Mouse (Mus musculus): ENCODE results near the gene Rusc2. TPM values are rescaled to one million over a fixed set of nuclear protein-coding genes. Genes with fewer than 3 reads are reported as not detected.
A peak's percentile ranks its signal among the peaks of the same experiment; 100 is the strongest.

Gene Rusc2
- polyA plus RNA-seq, 1 experiment from 2014 or later: 70.8 TPM

- H3K4me3 ChIP-seq: no peak overlapping the region
- H3K9ac ChIP-seq: no peak overlapping the region
- no peaks in the 10 kb centered on the region for H3K27me3 ChIP-seq
- H3K27ac ChIP-seq: no peak overlapping the region
- no peaks in the 10 kb centered on the region for H3K9me3 ChIP-seq
- WGBS: 85% methylated on average over 5 of the region's 5 CpGs
- no peak for ATAC-seq (ENCODE audit: low FRiP score)
- no peak overlapping the region for H3K4me2 ChIP-seq
- H3K36me3 ChIP-seq: no peaks in the 10 kb centered on the region
- H3K4me1 ChIP-seq (replicated peaks): no peaks in the 10 kb centered on the region
Observed at GRCm38 (mm10) chr4:43367295-43367694, 14.5 kb upstream of the Rusc2 start.

GRCm38 (mm10) chr4:43367787-43368186 is 14.0 kb upstream of the Rusc2 start:
- no peak for ATAC-seq (ENCODE audit: low FRiP score)
- WGBS: 96% methylated on average over 9 of the region's 9 CpGs
- H3K27ac ChIP-seq: no peak overlapping the region

DNA sequence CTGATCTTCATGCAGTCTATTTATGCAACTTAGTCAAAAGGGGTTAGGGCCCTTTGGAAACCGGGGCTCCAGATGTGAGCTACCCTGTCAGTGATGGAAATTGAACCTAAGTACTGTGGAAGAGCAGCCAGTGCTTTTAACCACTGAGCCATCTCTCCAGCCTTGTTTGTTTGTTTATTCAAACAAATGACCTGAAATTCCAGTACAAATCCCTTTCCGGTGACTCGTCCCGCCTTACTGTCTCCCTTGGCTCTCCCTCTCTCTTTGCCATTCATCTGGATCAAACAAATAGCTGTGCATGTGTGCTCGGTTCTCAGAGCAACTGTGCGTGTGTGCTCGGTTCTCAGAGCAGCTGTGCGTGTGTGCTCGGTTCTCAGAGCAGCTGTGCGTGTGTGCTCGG is 10.4 kb upstream of the Rusc2 start:
- Histone ChIP-seq H3K4me2 (no peak overlapping the region), H3K27me3 (no peaks in the 10 kb centered on the region), H3K9ac (no peak overlapping the region), H3K36me3 (no peaks in the 10 kb centered on the region), H3K9me3 (no peaks in the 10 kb centered on the region), H3K4me3 (no peak overlapping the region), H3K4me1 (replicated peaks) (no peaks in the 10 kb centered on the region), H3K27ac (no peak overlapping the region)
- 72% methylated on average over 11 of the region's 11 CpGs for WGBS
- no peak for ATAC-seq (ENCODE audit: low FRiP score)

More at GRCm38 (mm10) chr4:43367787-43368186, 14.0 kb upstream of the Rusc2 start:
- Histone ChIP-seq H3K9me3 (no peaks in the 10 kb centered on the region), H3K4me2 (no peak overlapping the region), H3K4me1 (replicated peaks) (no peaks in the 10 kb centered on the region), H3K36me3 (no peaks in the 10 kb centered on the region), H3K9ac (no peak overlapping the region), H3K27me3 (no peaks in the 10 kb centered on the region), H3K4me3 (no peak overlapping the region)

DNA sequence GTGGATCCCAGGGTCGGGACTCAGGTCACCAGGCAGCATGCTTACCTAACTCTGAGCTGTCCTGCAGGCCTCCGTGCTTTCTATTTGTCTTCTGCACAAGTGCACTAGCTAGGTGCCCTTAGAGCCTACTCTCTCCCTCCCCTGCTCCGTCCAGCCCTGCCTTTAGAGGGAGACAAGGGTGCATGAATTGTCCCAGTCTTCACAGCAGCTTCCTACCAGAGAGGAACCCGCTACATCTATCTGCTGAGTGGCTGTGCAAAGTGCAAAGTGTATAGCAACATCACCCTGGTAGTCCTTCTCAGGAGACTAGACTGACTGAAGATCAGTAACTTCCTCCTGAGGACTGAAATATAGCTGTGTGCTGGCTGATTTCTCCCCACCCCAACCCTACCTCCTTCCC is 9.6 kb upstream of the Rusc2 start:
- Histone ChIP-seq H3K4me1 (replicated peaks) (no peaks in the 10 kb centered on the region), H3K9ac (no peak overlapping the region), H3K27ac (no peak overlapping the region), H3K4me3 (no peak overlapping the region), H3K27me3 (no peaks in the 10 kb centered on the region), H3K36me3 (no peaks in the 10 kb centered on the region), H3K4me2 (no peak overlapping the region), H3K9me3 (no peaks in the 10 kb centered on the region)
- no peak for ATAC-seq (ENCODE audit: low FRiP score)
- WGBS: 79% methylated on average over 4 of the region's 4 CpGs

DNA sequence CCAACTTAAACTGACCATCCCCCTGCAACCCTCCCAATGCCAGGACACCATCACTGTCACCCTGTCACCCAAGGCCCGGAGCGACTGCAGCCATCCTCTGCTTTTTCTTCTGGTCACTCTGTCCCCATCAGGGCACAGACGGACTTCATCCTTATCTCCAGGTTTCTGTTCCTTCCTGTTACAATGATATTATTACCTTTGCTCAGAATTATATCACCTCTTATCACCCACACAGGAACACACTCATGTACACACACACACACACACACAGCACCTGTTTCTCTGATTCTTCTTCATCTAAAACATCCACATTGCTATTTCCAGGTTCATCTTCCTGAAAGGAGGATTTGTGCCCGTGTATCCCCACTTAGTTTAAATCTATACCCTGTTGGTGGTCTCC is 7.5 kb upstream of the Rusc2 start:
- H3K9me3 ChIP-seq: no peaks in the 10 kb centered on the region
- 90% methylated on average over 4 of the region's 4 CpGs for WGBS
- no peaks in the 10 kb centered on the region for H3K27me3 ChIP-seq
- no peak for ATAC-seq (ENCODE audit: low FRiP score)
- no peak overlapping the region for H3K4me3 ChIP-seq
- no peaks in the 10 kb centered on the region for H3K4me1 ChIP-seq (replicated peaks)
- no peaks in the 10 kb centered on the region for H3K36me3 ChIP-seq
- no peak overlapping the region for H3K9ac ChIP-seq
- no peak overlapping the region for H3K4me2 ChIP-seq
- no peak overlapping the region for H3K27ac ChIP-seq

DNA sequence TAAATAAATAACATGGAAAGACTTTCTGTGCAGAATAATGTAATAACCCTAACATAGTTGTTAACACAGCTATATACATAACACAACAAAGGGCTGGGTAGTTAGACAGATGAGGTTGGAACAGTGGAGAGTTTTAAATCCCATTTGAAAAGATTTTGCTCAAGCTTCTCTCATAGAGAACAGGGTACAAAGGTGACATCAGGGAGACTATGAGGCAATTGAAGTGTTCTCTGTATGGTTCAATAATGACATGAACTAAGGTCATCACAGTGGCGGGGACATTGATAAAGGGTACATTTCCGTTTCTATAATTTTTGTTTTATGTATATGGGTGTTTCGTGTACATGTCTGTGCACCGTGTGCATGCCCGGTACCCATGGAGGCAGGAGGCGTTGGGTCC is 2.2 kb upstream of the Rusc2 start:
- no peak for ATAC-seq (ENCODE audit: low FRiP score)
- H3K27me3 ChIP-seq: no peaks in the 10 kb centered on the region
- H3K4me1 ChIP-seq (replicated peaks): peaks cover 32% of the 10 kb centered on the region
- H3K36me3 ChIP-seq: no peaks in the 10 kb centered on the region
- H3K9me3 ChIP-seq: no peaks in the 10 kb centered on the region
- H3K27ac ChIP-seq: no peak overlapping the region
- H3K4me3 ChIP-seq: no peak overlapping the region
- no peak overlapping the region for H3K4me2 ChIP-seq
- no peak overlapping the region for H3K9ac ChIP-seq
- 90% methylated on average over 6 of the region's 6 CpGs for WGBS

DNA sequence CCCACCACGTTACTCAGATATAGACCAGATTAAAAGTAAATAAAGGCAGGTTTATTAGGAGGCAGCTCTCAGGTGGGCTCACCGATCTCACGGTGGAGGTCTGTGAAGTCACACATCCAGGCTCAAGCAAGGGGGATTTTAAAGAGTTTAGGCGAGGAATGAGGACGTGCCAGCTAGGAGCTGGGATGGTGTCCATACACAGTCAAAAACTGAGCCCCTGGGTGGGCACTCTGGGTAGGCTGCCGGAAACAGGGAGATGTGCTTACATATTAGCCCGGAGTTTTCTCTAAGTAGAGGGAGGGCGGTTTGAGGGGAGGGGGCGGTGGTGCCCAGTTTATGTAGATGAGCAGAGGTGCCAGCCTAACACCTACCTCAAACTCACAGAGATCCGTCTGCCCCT is 828 bp upstream of the Rusc2 start:
- Histone ChIP-seq H3K27ac (no peak overlapping the region), H3K4me3 (peak overlapping the region; percentile 70), H3K27me3 (no peaks in the 10 kb centered on the region), H3K4me1 (replicated peaks) (peaks cover 35% of the 10 kb centered on the region), H3K9ac (peak overlapping the region; percentile 86), H3K36me3 (no peaks in the 10 kb centered on the region), H3K4me2 (peak overlapping the region; percentile 81), H3K9me3 (no peaks in the 10 kb centered on the region)
- peak; percentile 16; the same call in 1 of the 2 replicates for ATAC-seq (ENCODE audit: low FRiP score)
- 61% methylated on average over 10 of the region's 10 CpGs for WGBS

DNA sequence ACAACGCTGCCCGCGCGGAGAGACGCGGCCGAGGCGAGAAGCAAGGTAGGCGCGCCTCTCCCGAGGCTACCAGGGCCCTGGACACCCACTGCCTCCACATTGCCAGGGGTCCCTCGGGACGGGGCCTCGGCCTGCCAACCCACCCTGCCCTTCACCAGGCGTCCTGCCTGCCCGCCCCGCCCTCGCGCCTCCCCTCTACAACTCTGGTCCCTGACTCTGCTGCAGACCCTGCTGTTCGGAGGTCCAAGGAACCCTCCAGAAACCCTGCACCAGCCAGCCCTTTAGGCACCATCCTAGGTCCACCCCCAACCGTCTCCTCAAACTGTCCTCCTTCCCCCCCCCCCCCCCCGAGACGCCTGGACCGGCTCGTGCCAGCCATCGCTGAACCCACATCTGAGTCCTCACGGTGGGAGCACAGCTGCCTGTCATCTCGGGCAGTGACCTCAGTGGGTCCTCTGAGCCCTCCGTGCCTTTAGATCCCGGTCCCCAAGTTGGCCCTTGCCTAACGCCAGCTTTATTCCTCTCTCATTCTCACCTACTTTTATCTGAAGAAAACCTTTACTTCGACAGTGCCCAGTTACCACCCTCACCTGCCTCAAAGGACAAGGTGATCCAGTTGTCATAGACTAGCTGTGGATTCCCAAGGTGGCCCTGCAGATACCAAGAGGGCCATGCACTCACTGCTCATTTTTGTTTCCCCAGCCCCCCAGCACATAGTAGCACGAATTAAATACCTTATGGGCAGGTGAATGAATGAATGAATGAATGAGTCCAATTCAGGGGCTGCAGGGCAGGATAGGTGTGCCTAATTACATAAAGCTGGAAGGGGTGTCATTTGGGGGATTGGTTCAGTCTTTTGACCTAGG is 609 bp downstream of the Rusc2 start:
- Histone ChIP-seq H3K36me3 (no peaks in the 10 kb centered on the region), H3K27me3 (no peaks in the 10 kb centered on the region)
- peak; percentile 83 for ATAC-seq (ENCODE audit: low FRiP score)

DNA sequence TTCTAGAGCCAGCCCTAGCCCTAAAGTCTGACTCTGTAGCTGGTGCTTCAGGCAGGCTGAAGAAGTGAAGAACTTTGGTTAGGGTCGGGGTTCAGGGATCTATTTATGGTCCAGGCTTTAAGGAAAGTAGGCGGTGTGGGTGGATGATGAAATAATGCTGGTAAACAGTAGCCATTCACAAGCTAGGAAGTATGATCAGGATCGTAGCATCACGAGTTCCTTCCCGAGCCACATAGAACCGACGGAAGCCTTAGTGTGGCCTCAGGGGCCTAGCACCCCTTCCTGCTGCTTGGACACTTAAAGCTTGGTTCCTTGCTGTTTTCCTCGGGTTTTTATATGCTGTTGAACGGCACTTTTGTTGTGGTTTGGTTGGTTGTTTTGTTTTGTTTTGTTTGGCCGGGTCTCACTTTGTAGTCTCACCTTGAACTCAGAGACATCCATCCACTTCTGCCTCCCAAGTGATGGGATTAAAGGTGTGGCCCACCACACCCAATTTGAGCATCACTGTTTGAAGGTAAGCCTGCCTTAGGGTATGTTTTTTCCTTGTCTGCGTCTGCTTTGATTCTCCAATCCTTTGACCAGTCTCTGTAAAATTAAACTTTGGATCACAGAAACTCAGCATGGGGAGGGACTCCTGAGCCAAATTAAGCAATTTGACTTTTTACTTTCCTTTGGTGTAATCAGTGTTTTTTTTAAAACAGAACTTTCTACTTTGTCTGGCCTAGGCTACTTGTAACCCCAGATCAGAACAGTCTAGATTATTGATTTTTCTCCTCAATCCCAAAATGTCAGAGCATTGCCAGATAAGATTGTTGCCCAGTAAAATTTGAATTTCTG is 1.7 kb downstream of the Rusc2 start:
- Histone ChIP-seq H3K9me3 (no peaks in the 10 kb centered on the region), H3K36me3 (no peaks in the 10 kb centered on the region), H3K4me3 (peak overlapping the region; percentile 70), H3K4me1 (replicated peaks) (peaks cover 35% of the 10 kb centered on the region), H3K27me3 (no peaks in the 10 kb centered on the region), H3K9ac (peak overlapping the region; percentile 43), H3K27ac (no peak overlapping the region), H3K4me2 (peak overlapping the region; percentile 81)
- ATAC-seq (ENCODE audit: low FRiP score): no peak
- whole genome bisulfite sequencing: 70% methylated on average over 11 of the region's 11 CpGs

More for the DNA sequence above, 609 bp downstream of the Rusc2 start:
- Histone ChIP-seq H3K27ac (peak overlapping the region; percentile 87), H3K4me3 (peak overlapping the region; percentile 70), H3K9ac (peak overlapping the region; percentile 86), H3K9me3 (no peaks in the 10 kb centered on the region), H3K4me2 (peak overlapping the region; percentile 81), H3K4me1 (replicated peaks) (peaks cover 35% of the 10 kb centered on the region)
- WGBS: 9% methylated on average over 21 of the region's 33 CpGs

DNA sequence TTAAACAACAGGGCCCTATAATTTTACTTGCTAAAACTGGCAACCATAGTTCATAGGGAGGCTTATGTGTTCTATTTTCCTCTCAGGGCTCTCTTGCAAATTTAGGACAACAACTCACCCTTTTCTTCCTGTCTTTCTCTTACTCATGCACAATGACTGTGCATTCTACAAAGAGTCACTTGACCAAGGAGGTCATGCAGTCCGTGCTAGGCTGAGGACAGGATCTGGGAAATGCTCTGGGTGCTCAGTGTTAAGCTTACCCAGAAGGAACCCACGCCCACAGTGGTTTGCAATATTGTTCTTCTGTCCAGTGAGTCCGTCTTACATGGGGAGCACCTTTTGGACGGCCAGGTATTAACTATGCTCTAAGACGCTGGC is 2.3 kb downstream of the Rusc2 start:
- Histone ChIP-seq H3K4me1 (replicated peaks) (peaks cover 35% of the 10 kb centered on the region), H3K27me3 (no peaks in the 10 kb centered on the region), H3K4me3 (no peak overlapping the region), H3K36me3 (no peaks in the 10 kb centered on the region), H3K4me2 (peak overlapping the region; percentile 8; the same call in 1 of the 2 replicates), H3K27ac (no peak overlapping the region), H3K9ac (no peak overlapping the region), H3K9me3 (no peaks in the 10 kb centered on the region)
- WGBS: 88% methylated on average over 5 of the region's 5 CpGs
- ATAC-seq (ENCODE audit: low FRiP score): no peak

DNA sequence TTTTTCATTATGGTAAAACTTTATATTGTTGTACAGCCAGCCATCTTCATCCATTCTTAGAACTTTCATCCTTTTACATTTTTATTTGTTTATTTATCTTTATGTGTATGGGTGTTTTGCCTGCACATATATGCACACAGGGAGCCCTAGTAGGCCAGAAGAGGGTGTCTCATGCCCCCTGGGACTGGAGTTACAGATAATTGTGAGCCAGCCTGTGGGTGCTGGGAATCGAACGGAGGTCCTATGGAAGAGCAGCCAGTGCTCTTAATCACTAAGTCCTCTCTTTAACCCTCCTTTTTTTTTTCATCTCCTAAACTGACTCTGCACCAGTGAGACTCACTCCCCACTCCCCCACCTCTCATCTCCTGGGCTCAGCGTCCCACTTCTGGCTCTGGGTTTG is 2.8 kb downstream of the Rusc2 start:
- no peak for ATAC-seq (ENCODE audit: low FRiP score)
- no peaks in the 10 kb centered on the region for H3K9me3 ChIP-seq
- H3K4me1 ChIP-seq (replicated peaks): peaks cover 35% of the 10 kb centered on the region
- H3K4me3 ChIP-seq: no peak overlapping the region
- no peak overlapping the region for H3K4me2 ChIP-seq
- no peaks in the 10 kb centered on the region for H3K27me3 ChIP-seq
- H3K27ac ChIP-seq: no peak overlapping the region
- WGBS: 94% methylated on average over 3 of the region's 3 CpGs
- H3K36me3 ChIP-seq: no peaks in the 10 kb centered on the region
- no peak overlapping the region for H3K9ac ChIP-seq

DNA sequence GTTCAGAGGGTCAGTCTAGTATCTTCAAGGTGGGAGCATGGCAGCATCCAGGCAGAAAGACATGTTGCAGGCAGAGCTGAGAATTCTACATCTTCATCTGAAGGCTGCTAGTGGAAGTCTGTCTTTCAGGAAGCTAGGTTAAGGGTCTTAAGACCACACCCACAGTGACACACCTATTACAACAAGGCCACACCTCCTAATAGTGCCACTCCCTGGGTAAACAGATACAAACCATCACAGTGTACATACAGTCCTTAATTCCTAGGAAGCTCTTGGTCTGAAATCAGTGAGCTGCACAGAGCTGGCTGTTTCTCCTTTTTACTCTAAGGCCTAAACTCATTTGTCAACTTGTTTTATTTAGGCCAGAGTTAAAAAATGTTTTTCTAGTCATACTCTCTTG is 5.2 kb downstream of the Rusc2 start:
- ATAC-seq (ENCODE audit: low FRiP score): no peak
- H3K27me3 ChIP-seq: no peaks in the 10 kb centered on the region
- no peak overlapping the region for H3K9ac ChIP-seq
- no peak overlapping the region for H3K27ac ChIP-seq
- H3K4me2 ChIP-seq: no peak overlapping the region
- H3K9me3 ChIP-seq: no peaks in the 10 kb centered on the region
- H3K4me3 ChIP-seq: no peak overlapping the region
- no peaks in the 10 kb centered on the region for H3K36me3 ChIP-seq
- H3K4me1 ChIP-seq (replicated peaks): peaks cover 27% of the 10 kb centered on the region

Measured in hindbrain, embryonic 13.5 days (tissue).